Mouse (Mus musculus): ENCODE measurements around the gene Klf16.

GRCm38 (mm10) chr10:80532783-80533182 is 44.3 kb downstream of the Klf16 start:
- 0 out of 2 replicates have a peak, but pooled peaks have one; percentile 10 for TF ChIP-seq CTCF (IDR thresholded peaks at IDR 0.05; ENCODE audit: control insufficient read depth, insufficient read depth, insufficient replicate concordance, low read depth, low read length)
- TF ChIP-seq POLR2A (IDR thresholded peaks at IDR 0.05; ENCODE audit: control insufficient read depth, low read depth, low read length): no peak

Measured in testis, adult 2 months (tissue).